Mouse (Mus musculus): ENCODE results near the gene Gm44965.

GRCm38 (mm10) chr6:48626464-48626863, 32.7 kb downstream of the Gm44965 start, which contains the start of gene AI854703:
- no peak for TF ChIP-seq E2F4 (IDR thresholded peaks at IDR 0.05; ENCODE audit: insufficient read depth)
- no peak for TF ChIP-seq POLR2A (IDR thresholded peaks at IDR 0.05; ENCODE audit: insufficient read length, low read depth)
- no peak for TF ChIP-seq USF1 (IDR thresholded peaks at IDR 0.05; ENCODE audit: low read depth)
- TF ChIP-seq MAX (IDR thresholded peaks at IDR 0.05; ENCODE audit: low read depth) = no peak
- TF ChIP-seq TCF12 (IDR thresholded peaks at IDR 0.05; ENCODE audit: insufficient read depth, poor library complexity, severe bottlenecking) = no peak
- TF ChIP-seq TCF3 (IDR thresholded peaks at IDR 0.05; ENCODE audit: insufficient read length, low read depth) = no peak
- TF ChIP-seq POLR2AphosphoS2 (IDR thresholded peaks at IDR 0.05; ENCODE audit: insufficient read length, low read depth) = no peak
- no peak for TF ChIP-seq MYOG (IDR thresholded peaks at IDR 0.05; ENCODE audit: control insufficient read depth in 1 of 3, insufficient read depth in 1 of 3, insufficient read length in 2 of 3, low read depth in 2 of 3)
- no peak for TF ChIP-seq CEBPB (IDR thresholded peaks at IDR 0.05; ENCODE audit: insufficient read depth, poor library complexity, severe bottlenecking)

Measured in myocyte (in vitro differentiated cells).